Mouse (Mus musculus) forebrain, embryonic 12.5 days (tissue): Measurements from ENCODE around the gene Fgfr2. TPM values are rescaled to one million over a fixed set of nuclear protein-coding genes. Genes with fewer than 3 reads are reported as not detected.
A peak's percentile ranks its signal among the peaks of the same experiment; 100 is the strongest.

ENCODE experiments used
- ATAC-seq: fragments of 200-750 bp; cut with Nextera tagmentation; 2 replicates; pipeline ENCODE4 v1.8.0; 2017; ENCODE audit warnings: moderate TSS enrichment; ENCODE audit not compliant: low FRiP score
- H3K27ac ChIP-seq: fragments of 300-500 bp; sonication (generic); 2 replicates; pipeline ENCODE4 v1.5.1; 2016; ENCODE audit warnings: mild to moderate bottlenecking
- H3K27me3 ChIP-seq: fragments of 300-500 bp; sonication (generic); 2 replicates; pipeline ENCODE4 v1.6.1; 2016; ENCODE audit warnings: mild to moderate bottlenecking
- H3K36me3 ChIP-seq: fragments of 300-500 bp; sonication (generic); replicated peaks from 2 replicates; pipeline ENCODE4 v1.6.1; 2016; ENCODE audit warnings: mild to moderate bottlenecking
- H3K4me1 ChIP-seq: fragments of 300-500 bp; sonication (generic); 2 replicates; pipeline ENCODE4 v1.6.1; 2016
- H3K4me2 ChIP-seq: fragments of 300-500 bp; sonication (generic); 2 replicates; pipeline ENCODE4 v1.6.1; 2016; ENCODE audit warnings: mild to moderate bottlenecking, moderate library complexity
- H3K4me3 ChIP-seq: fragments of 300-500 bp; sonication (generic); replicated peaks from 2 replicates; pipeline ENCODE4 v1.5.1; 2016; ENCODE audit warnings: mild to moderate bottlenecking
- H3K9ac ChIP-seq: fragments of 300-500 bp; sonication (generic); 2 replicates; pipeline ENCODE4 v1.6.1; 2016; ENCODE audit warnings: mild to moderate bottlenecking
- H3K9me3 ChIP-seq: fragments of 300-500 bp; sonication (generic); 2 replicates; pipeline ENCODE4 v1.6.1; 2016
- WGBS: fragments of 180-500 bp; shearing (Covaris S2); methylation state at CpG from one replicate; pipeline ENCODE4 v1.1.7; 2016; 5-methylcytosine and 5-hydroxymethylcytosine counted together
- polyA plus RNA-seq: library from polyadenylated mRNA; unstranded; fragments of >200 nt; fragmentation: Nextera tagmentation; extraction: Ambion mirVana; gene quantifications from 2 replicates; pipeline ENCODE4 v1.2.1, GENCODE M21; 2016

Fgfr2 gene
- polyA plus RNA-seq, 1 experiment from 2014 or later = 89.6 TPM

GRCm38 (mm10) chr7:132726106-132726861 is 396.9 kb downstream of the Fgfr2 start:
- ATAC-seq = no peak
- 67% methylated on average over 13 of the region's 13 CpGs for WGBS
- H3K27me3 ChIP-seq = no peaks in the 10 kb centered on the region
- H3K9ac ChIP-seq = no peak overlapping the region
- peak overlapping the region; percentile 25; the same call in 1 of the 2 replicates for H3K27ac ChIP-seq
- no peak overlapping the region for H3K4me2 ChIP-seq
- 0 out of 2 replicates have a peak, but pooled peaks cover 8% of the 10 kb centered on the region for H3K36me3 ChIP-seq
- peaks cover 56% of the 10 kb centered on the region for H3K4me1 ChIP-seq
- H3K9me3 ChIP-seq = no peaks in the 10 kb centered on the region
- no peak overlapping the region for H3K4me3 ChIP-seq

- H3K27ac ChIP-seq = no peak overlapping the region
- no peak for ATAC-seq
- WGBS = 90% methylated on average over 5 of the region's 5 CpGs
- H3K36me3 ChIP-seq = 0 out of 2 replicates have a peak, but pooled peaks cover 4% of the 10 kb centered on the region
- H3K27me3 ChIP-seq = no peaks in the 10 kb centered on the region
- no peak overlapping the region for H3K4me2 ChIP-seq
- no peaks in the 10 kb centered on the region for H3K9me3 ChIP-seq
- peaks cover 52% of the 10 kb centered on the region for H3K4me1 ChIP-seq
- H3K4me3 ChIP-seq = no peak overlapping the region
- no peak overlapping the region for H3K9ac ChIP-seq
These were observed 398.6 kb downstream of the Fgfr2 start for GRCm38 (mm10) chr7:132724501-132725062.

GRCm38 (mm10) chr7:132723906-132724305 is 399.2 kb downstream of the Fgfr2 start:
- Histone ChIP-seq H3K27me3 (no peaks in the 10 kb centered on the region), H3K9ac (no peak overlapping the region), H3K4me2 (no peak overlapping the region), H3K36me3 (no peaks in the 10 kb centered on the region), H3K9me3 (no peaks in the 10 kb centered on the region), H3K27ac (no peak overlapping the region), H3K4me3 (no peak overlapping the region), H3K4me1 (peaks cover 48% of the 10 kb centered on the region)
- WGBS = 94% methylated on average over 11 of the region's 11 CpGs
- no peak for ATAC-seq

- H3K27me3 ChIP-seq = no peaks in the 10 kb centered on the region
- H3K9ac ChIP-seq = no peak overlapping the region
- peaks cover 50% of the 10 kb centered on the region for H3K4me1 ChIP-seq
- 87% methylated on average over 12 of the region's 12 CpGs for WGBS
- H3K4me2 ChIP-seq = no peak overlapping the region
- ATAC-seq = no peak
- H3K9me3 ChIP-seq = no peaks in the 10 kb centered on the region
- H3K36me3 ChIP-seq = no peaks in the 10 kb centered on the region
- H3K27ac ChIP-seq = 0 out of 2 replicates have a peak overlapping the region, but pooled peaks have one; percentile 8
- H3K4me3 ChIP-seq = no peak overlapping the region
These were observed 400.5 kb downstream of the Fgfr2 start for GRCm38 (mm10) chr7:132722401-132723370.

GRCm38 (mm10) chr7:132720562-132720961 is 402.6 kb downstream of the Fgfr2 start:
- Histone ChIP-seq H3K4me2 (no peak overlapping the region), H3K27ac (peak overlapping the region; percentile 27; the same call in 1 of the 2 replicates), H3K27me3 (no peaks in the 10 kb centered on the region), H3K4me1 (peaks cover 43% of the 10 kb centered on the region), H3K36me3 (peaks cover 2% of the 10 kb centered on the region; the same call in 1 of the 2 replicates), H3K4me3 (no peak overlapping the region), H3K9me3 (no peaks in the 10 kb centered on the region), H3K9ac (no peak overlapping the region)
- WGBS = 78% methylated on average over 8 of the region's 8 CpGs
- ATAC-seq = peak; percentile 45; the same call in 1 of the 2 replicates

GRCm38 (mm10) chr7:132719570-132719969 is 403.6 kb downstream of the Fgfr2 start:
- 92% methylated on average over 4 of the region's 4 CpGs for WGBS
- Histone ChIP-seq H3K4me1 (peaks cover 53% of the 10 kb centered on the region), H3K36me3 (peaks cover 11% of the 10 kb centered on the region), H3K27ac (0 out of 2 replicates have a peak overlapping the region, but pooled peaks have one; percentile 27), H3K9me3 (no peaks in the 10 kb centered on the region), H3K4me2 (no peak overlapping the region), H3K27me3 (no peaks in the 10 kb centered on the region), H3K4me3 (no peak overlapping the region), H3K9ac (no peak overlapping the region)
- ATAC-seq = no peak

GRCm38 (mm10) chr7:132715259-132715658 is 407.9 kb downstream of the Fgfr2 start:
- no peak for ATAC-seq
- no peaks in the 10 kb centered on the region for H3K9me3 ChIP-seq
- H3K4me1 ChIP-seq = peaks cover 51% of the 10 kb centered on the region
- peaks cover 25% of the 10 kb centered on the region for H3K36me3 ChIP-seq
- no peak overlapping the region for H3K9ac ChIP-seq
- H3K4me2 ChIP-seq = no peak overlapping the region
- WGBS = 91% methylated on average over 4 of the region's 4 CpGs
- no peak overlapping the region for H3K27ac ChIP-seq
- H3K4me3 ChIP-seq = no peak overlapping the region
- no peaks in the 10 kb centered on the region for H3K27me3 ChIP-seq

GRCm38 (mm10) chr7:132714236-132714923 is 408.8 kb downstream of the Fgfr2 start:
- Histone ChIP-seq H3K27ac (peak overlapping the region; percentile 68), H3K4me1 (peaks cover 49% of the 10 kb centered on the region), H3K4me3 (no peak overlapping the region), H3K27me3 (no peaks in the 10 kb centered on the region), H3K4me2 (no peak overlapping the region), H3K9ac (no peak overlapping the region), H3K9me3 (no peaks in the 10 kb centered on the region), H3K36me3 (peaks cover 25% of the 10 kb centered on the region)
- ATAC-seq = peak; percentile 38; the same call in 1 of the 2 replicates
- 34% methylated on average over 6 of the region's 6 CpGs for WGBS

GRCm38 (mm10) chr7:132713483-132714126 is 409.5 kb downstream of the Fgfr2 start:
- no peak overlapping the region for H3K4me2 ChIP-seq
- no peak overlapping the region for H3K4me3 ChIP-seq
- H3K9me3 ChIP-seq = no peaks in the 10 kb centered on the region
- H3K4me1 ChIP-seq = peaks cover 46% of the 10 kb centered on the region
- WGBS = 82% methylated on average over 8 of the region's 8 CpGs
- no peak overlapping the region for H3K9ac ChIP-seq
- ATAC-seq = no peak
- peak overlapping the region; percentile 68 for H3K27ac ChIP-seq
- H3K27me3 ChIP-seq = no peaks in the 10 kb centered on the region
- peaks cover 25% of the 10 kb centered on the region for H3K36me3 ChIP-seq

GRCm38 (mm10) chr7:132712956-132713355 is 410.2 kb downstream of the Fgfr2 start:
- no peaks in the 10 kb centered on the region for H3K9me3 ChIP-seq
- WGBS = 84% methylated on average over 7 of the region's 7 CpGs
- no peaks in the 10 kb centered on the region for H3K27me3 ChIP-seq
- 0 out of 2 replicates have a peak overlapping the region, but pooled peaks have one; percentile 14 for H3K27ac ChIP-seq
- H3K4me2 ChIP-seq = no peak overlapping the region
- H3K9ac ChIP-seq = no peak overlapping the region
- no peak overlapping the region for H3K4me3 ChIP-seq
- H3K4me1 ChIP-seq = peaks cover 41% of the 10 kb centered on the region
- ATAC-seq = no peak
- H3K36me3 ChIP-seq = peaks cover 25% of the 10 kb centered on the region

GRCm38 (mm10) chr7:132712044-132712708 is 411.0 kb downstream of the Fgfr2 start:
- Histone ChIP-seq H3K4me2 (no peak overlapping the region), H3K4me1 (peaks cover 35% of the 10 kb centered on the region), H3K27me3 (no peaks in the 10 kb centered on the region), H3K9ac (no peak overlapping the region), H3K36me3 (peaks cover 25% of the 10 kb centered on the region), H3K9me3 (no peaks in the 10 kb centered on the region), H3K27ac (peak overlapping the region; percentile 37), H3K4me3 (no peak overlapping the region)
- ATAC-seq = peak; percentile 61
- 49% methylated on average over 16 of the region's 16 CpGs for WGBS
